Mouse (Mus musculus): ENCODE data around the gene Fezf2. TPM values are rescaled to one million over a fixed set of nuclear protein-coding genes. Genes with fewer than 3 reads are reported as not detected.

Fezf2 gene
- total RNA-seq, 2 experiments from 2014 or later = not detected

Other genes starting within 250 kb of the Fezf2 start
- gene Gm49355, start 64.2 kb downstream of the Fezf2 start, total RNA-seq (2021) = under 1 TPM; 0.07 to 0.10 TPM
- gene 3830406C13Rik, start 64.0 kb downstream of the Fezf2 start, total RNA-seq (2021) = 10 to 100 TPM; 11.6 to 12.2 TPM